Mouse (Mus musculus): ENCODE data around the gene Rnf169. TPM values are rescaled to one million over a fixed set of nuclear protein-coding genes. Genes with fewer than 3 reads are reported as not detected.

Gene Rnf169
- polyA plus RNA-seq, 1 experiment = 1.6 TPM

- TF ChIP-seq CTCF (IDR thresholded peaks at IDR 0.05; ENCODE audit: control insufficient read depth, insufficient read depth, insufficient replicate concordance, low read depth, low read length) (no peak), POLR2A (IDR thresholded peaks at IDR 0.05; ENCODE audit: control insufficient read depth, low read depth, low read length) (no peak)
- Histone ChIP-seq H3K4me3 (ENCODE audit: control insufficient read depth, low read depth, low read length) (no peak overlapping the region), H3K36me3 (ENCODE audit: control insufficient read depth, insufficient read depth, low read length) (peaks cover 1% of the 10 kb centered on the region), H3K4me1 (ENCODE audit: control insufficient read depth, insufficient read depth, low read length) (no peaks in the 10 kb centered on the region; the same call in 1 of the 2 replicates), H3K27me3 (ENCODE audit: control insufficient read depth, insufficient read depth, low read length) (no peaks in the 10 kb centered on the region), H3K27ac (ENCODE audit: control insufficient read depth, insufficient read depth, low read depth, low read length) (no peak overlapping the region)
These were observed 69.2 kb downstream of the Rnf169 start for GRCm38 (mm10) chr7:99911038-99911437.

DNA sequence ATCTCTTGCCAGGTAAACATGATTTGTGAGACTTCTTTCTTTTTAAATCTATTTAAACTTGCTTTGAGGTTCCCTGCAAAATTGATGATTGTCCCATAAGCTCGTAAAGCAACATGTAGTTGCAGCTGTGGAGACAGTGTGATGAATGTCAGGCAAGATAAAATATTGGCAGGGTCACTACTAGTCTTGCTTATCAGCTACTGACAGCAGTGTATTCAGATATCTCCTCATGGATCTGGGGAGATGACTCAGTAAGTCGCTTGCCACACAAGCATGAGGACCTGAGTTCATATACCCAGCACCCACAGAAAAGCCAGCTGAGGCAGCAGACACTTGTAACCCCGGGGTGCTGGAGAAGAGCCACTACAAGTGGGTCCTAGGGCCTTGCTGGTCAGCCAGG, 72.8 kb downstream of the Rnf169 start:
- Histone ChIP-seq H3K4me3 (ENCODE audit: control insufficient read depth, low read depth, low read length) (peak overlapping the region; percentile 82), H3K27ac (ENCODE audit: control insufficient read depth, insufficient read depth, low read depth, low read length) (no peak overlapping the region), H3K36me3 (ENCODE audit: control insufficient read depth, insufficient read depth, low read length) (peaks cover 1% of the 10 kb centered on the region), H3K27me3 (ENCODE audit: control insufficient read depth, insufficient read depth, low read length) (no peaks in the 10 kb centered on the region), H3K4me1 (ENCODE audit: control insufficient read depth, insufficient read depth, low read length) (no peaks in the 10 kb centered on the region)
- no peak for TF ChIP-seq POLR2A (IDR thresholded peaks at IDR 0.05; ENCODE audit: control insufficient read depth, low read depth, low read length)
- no peak for TF ChIP-seq CTCF (IDR thresholded peaks at IDR 0.05; ENCODE audit: control insufficient read depth, insufficient read depth, insufficient replicate concordance, low read depth, low read length)

DNA sequence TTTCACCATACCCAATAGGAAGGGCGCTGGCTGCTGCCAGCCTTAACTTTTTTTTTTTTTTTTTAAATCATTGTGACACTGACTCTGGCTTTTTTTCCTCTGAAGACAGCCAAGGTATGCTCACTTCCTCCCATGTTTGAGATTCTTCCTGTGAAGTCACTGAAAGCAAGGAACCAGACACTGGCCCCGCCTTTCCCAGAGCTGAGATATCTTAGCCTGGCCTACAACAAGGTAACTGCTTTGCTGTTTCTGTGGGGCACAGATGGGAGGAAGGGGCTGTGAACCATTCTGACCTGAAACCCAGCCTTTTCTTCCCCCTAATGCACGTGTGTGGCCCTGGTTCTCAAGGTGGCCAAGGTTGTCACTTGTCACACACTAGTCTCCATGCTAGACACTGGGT, 73.9 kb downstream of the Rnf169 start:
- Histone ChIP-seq H3K4me3 (ENCODE audit: control insufficient read depth, low read depth, low read length) (peak overlapping the region; percentile 87), H3K36me3 (ENCODE audit: control insufficient read depth, insufficient read depth, low read length) (peaks cover 1% of the 10 kb centered on the region), H3K27ac (ENCODE audit: control insufficient read depth, insufficient read depth, low read depth, low read length) (peak overlapping the region; percentile 81), H3K27me3 (ENCODE audit: control insufficient read depth, insufficient read depth, low read length) (no peaks in the 10 kb centered on the region), H3K4me1 (ENCODE audit: control insufficient read depth, insufficient read depth, low read length) (no peaks in the 10 kb centered on the region)
- TF ChIP-seq CTCF (IDR thresholded peaks at IDR 0.05; ENCODE audit: control insufficient read depth, insufficient read depth, insufficient replicate concordance, low read depth, low read length) (no peak), POLR2A (IDR thresholded peaks at IDR 0.05; ENCODE audit: control insufficient read depth, low read depth, low read length) (peak; percentile 28; the same call in 1 of the 2 replicates)

DNA sequence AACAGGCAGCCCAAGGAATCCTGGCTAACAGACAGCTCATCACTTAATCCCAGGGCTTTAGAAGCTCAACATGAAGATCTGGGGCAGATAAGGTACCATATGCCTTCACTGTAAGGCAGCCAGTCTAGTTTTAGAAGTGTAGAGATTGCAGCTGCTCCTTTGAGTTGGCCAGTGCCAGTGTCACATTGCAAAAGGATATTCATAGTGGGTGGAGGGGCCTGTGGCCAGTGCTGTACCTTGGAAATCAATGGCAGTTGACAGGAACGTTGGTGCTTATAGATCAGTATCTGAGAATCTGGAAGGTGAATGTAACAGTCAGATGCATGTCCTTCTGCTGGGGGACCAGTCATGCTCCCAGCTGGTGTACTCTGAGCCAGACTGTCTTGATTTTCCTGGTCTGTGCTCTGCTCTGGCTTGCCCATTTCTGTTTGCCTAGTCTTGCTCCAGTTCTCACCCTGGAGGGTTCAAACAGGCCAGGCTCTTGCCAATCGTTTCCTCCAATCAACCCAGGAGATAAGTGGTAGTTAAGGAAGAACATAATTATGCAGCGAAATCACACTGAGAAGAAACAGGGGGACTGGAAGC, 75.7 kb downstream of the Rnf169 start:
- Histone ChIP-seq H3K27me3 (ENCODE audit: control insufficient read depth, insufficient read depth, low read length) (no peaks in the 10 kb centered on the region), H3K4me1 (ENCODE audit: control insufficient read depth, insufficient read depth, low read length) (no peaks in the 10 kb centered on the region), H3K27ac (ENCODE audit: control insufficient read depth, insufficient read depth, low read depth, low read length) (peak overlapping the region; percentile 64; the same call in 1 of the 2 replicates), H3K4me3 (ENCODE audit: control insufficient read depth, low read depth, low read length) (peak overlapping the region; percentile 87), H3K36me3 (ENCODE audit: control insufficient read depth, insufficient read depth, low read length) (peaks cover 1% of the 10 kb centered on the region)
- TF ChIP-seq CTCF (IDR thresholded peaks at IDR 0.05; ENCODE audit: control insufficient read depth, insufficient read depth, insufficient replicate concordance, low read depth, low read length) = no peak
- no peak for TF ChIP-seq POLR2A (IDR thresholded peaks at IDR 0.05; ENCODE audit: control insufficient read depth, low read depth, low read length)

DNA sequence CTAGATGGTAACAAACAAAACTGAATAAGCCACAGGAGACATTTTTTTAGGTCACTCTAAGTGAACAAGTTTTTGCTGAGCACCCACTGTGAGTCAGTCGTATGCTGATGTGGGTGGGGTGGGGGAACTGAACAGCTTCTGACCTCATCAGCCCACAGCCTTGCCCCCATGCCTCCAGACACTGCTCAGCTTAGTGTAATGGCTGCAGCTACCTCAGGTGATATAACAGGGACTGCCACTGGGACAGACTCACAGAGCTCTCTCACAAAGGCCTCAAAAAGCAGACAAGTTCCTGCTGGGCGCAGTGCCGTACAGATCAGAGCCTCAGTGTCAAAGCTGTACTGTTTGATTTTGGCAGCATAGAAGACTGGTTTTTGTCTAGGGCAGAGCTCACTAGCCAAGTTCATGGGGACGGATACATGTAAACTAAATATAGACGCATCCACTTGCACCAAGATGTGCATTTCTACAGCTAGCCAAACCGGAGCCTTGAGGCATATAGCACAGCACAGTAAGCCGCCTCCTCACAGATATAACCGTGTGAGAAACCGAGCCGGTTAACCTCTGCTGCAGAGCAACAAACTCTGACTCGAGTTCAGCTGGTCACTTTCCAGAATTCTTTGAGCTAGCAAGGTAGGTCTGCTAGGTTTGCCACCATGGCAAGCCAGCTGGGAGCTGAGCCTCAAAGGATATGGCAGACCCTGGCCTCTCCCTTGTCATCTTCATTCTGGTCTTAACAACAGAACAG, 77.2 kb downstream of the Rnf169 start:
- peaks cover 1% of the 10 kb centered on the region for H3K36me3 ChIP-seq (ENCODE audit: control insufficient read depth, insufficient read depth, low read length)
- H3K27me3 ChIP-seq (ENCODE audit: control insufficient read depth, insufficient read depth, low read length) = no peaks in the 10 kb centered on the region
- TF ChIP-seq CTCF (IDR thresholded peaks at IDR 0.05; ENCODE audit: control insufficient read depth, insufficient read depth, insufficient replicate concordance, low read depth, low read length) = no peak
- no peak for TF ChIP-seq POLR2A (IDR thresholded peaks at IDR 0.05; ENCODE audit: control insufficient read depth, low read depth, low read length)
- no peak overlapping the region for H3K27ac ChIP-seq (ENCODE audit: control insufficient read depth, insufficient read depth, low read depth, low read length)
- no peaks in the 10 kb centered on the region for H3K4me1 ChIP-seq (ENCODE audit: control insufficient read depth, insufficient read depth, low read length)
- H3K4me3 ChIP-seq (ENCODE audit: control insufficient read depth, low read depth, low read length) = peak overlapping the region; percentile 55

DNA sequence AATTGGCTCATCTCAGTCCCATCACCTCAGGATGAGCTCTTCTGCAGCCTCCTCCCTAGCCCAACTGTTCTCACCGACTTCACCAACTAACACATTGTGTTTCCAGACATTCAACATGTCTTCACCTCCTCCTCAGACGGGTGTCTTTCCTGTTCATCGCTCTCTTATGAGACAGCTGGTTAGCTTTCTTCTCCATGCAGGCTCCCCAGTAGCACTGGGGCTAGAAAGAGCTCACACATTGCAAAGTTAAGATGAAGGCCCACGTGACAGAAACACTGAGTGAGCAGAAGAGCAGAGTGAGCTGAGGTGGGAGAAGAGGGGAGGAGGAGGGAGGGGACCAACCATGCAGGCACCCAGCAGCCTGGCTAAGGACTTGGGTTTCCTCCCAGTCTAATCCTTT, 78.0 kb downstream of the Rnf169 start:
- H3K27me3 ChIP-seq (ENCODE audit: control insufficient read depth, insufficient read depth, low read length) = no peaks in the 10 kb centered on the region
- H3K4me3 ChIP-seq (ENCODE audit: control insufficient read depth, low read depth, low read length) = peak overlapping the region; percentile 13; the same call in 1 of the 2 replicates
- H3K4me1 ChIP-seq (ENCODE audit: control insufficient read depth, insufficient read depth, low read length) = no peaks in the 10 kb centered on the region
- TF ChIP-seq CTCF (IDR thresholded peaks at IDR 0.05; ENCODE audit: control insufficient read depth, insufficient read depth, insufficient replicate concordance, low read depth, low read length) (no peak), POLR2A (IDR thresholded peaks at IDR 0.05; ENCODE audit: control insufficient read depth, low read depth, low read length) (no peak)
- H3K27ac ChIP-seq (ENCODE audit: control insufficient read depth, insufficient read depth, low read depth, low read length) = no peak overlapping the region
- no peaks in the 10 kb centered on the region; the same call in none of the 2 replicates for H3K36me3 ChIP-seq (ENCODE audit: control insufficient read depth, insufficient read depth, low read length)

- Histone ChIP-seq H3K36me3 (ENCODE audit: control insufficient read depth, insufficient read depth, low read length) (no peaks in the 10 kb centered on the region), H3K4me3 (ENCODE audit: control insufficient read depth, low read depth, low read length) (no peak overlapping the region), H3K27ac (ENCODE audit: control insufficient read depth, insufficient read depth, low read depth, low read length) (no peak overlapping the region), H3K27me3 (ENCODE audit: control insufficient read depth, insufficient read depth, low read length) (no peaks in the 10 kb centered on the region), H3K4me1 (ENCODE audit: control insufficient read depth, insufficient read depth, low read length) (no peaks in the 10 kb centered on the region)
- TF ChIP-seq CTCF (IDR thresholded peaks at IDR 0.05; ENCODE audit: control insufficient read depth, insufficient read depth, insufficient replicate concordance, low read depth, low read length) (no peak), POLR2A (IDR thresholded peaks at IDR 0.05; ENCODE audit: control insufficient read depth, low read depth, low read length) (no peak)
These were observed 83.3 kb downstream of the Rnf169 start for GRCm38 (mm10) chr7:99896905-99897304.
